Comparison of ENCODE assay signal across 8 mouse cellular contexts in genomic region chr11:102188980-102189379, GRCm38 (mm10). TPM values are rescaled to one million over a fixed set of nuclear protein-coding genes. Genes with fewer than 3 reads are reported as not detected.
DNase-seq lines count a peak whose midpoint lies in the region; ATAC-seq and TF ChIP-seq lines count a peak whose summit lies in the region.

No protein-coding gene starts in this region.

- H3K9ac ChIP-seq in liver, adult 2 months (ENCODE audit: low read depth, low read length): 0 out of 2 replicates have a peak overlapping the region, but pooled peaks have one; percentile 8
- peak overlapping the region; percentile 70 for H3K9ac ChIP-seq in embryonic facial prominence, embryonic 14.5 days (ENCODE audit: low read depth, low read length)
- peak overlapping the region; percentile 40 for H3K9ac ChIP-seq in neural tube, embryonic 15.5 days (replicated peaks)

- no peak for DNase-seq in liver, adult 2 months (ENCODE audit: extremely low read depth, low read depth, low spot score)
- DNase-seq in liver (no peak), MN1 (ENCODE audit: low spot score) (no peak)
- DNase-seq in embryonic facial prominence, embryonic 14.5 days (ENCODE audit: low spot score): no peak
- no peak for DNase-seq in limb, embryonic 10.5 days (ENCODE audit: low spot score)
- DNase-seq in left cerebral cortex, adult 11 months (ENCODE audit: low spot score): no peak
- DNase-seq in kidney, postnatal 4 days: no peak

- H3K36me3 ChIP-seq in liver, adult 2 months (ENCODE audit: control insufficient read depth, insufficient read depth, low read length): no peaks in the 10 kb centered on the region
- peaks cover 7% of the 10 kb centered on the region; the same call in 1 of the 2 replicates for H3K36me3 ChIP-seq in embryonic facial prominence, embryonic 14.5 days (ENCODE audit: control insufficient read depth, insufficient read depth, low read length)
- H3K36me3 ChIP-seq in limb, embryonic 10.5 days: peaks cover 22% of the 10 kb centered on the region
- peaks cover 14% of the 10 kb centered on the region for H3K36me3 ChIP-seq in neural tube, embryonic 15.5 days

- 67% methylated on average over 6 of the region's 6 CpGs for WGBS in liver, adult 2 months
- 68% methylated on average over 6 of the region's 6 CpGs for WGBS in embryonic facial prominence, embryonic 14.5 days
- WGBS in limb, embryonic 10.5 days: 73% methylated on average over 6 of the region's 6 CpGs
- WGBS in neural tube, embryonic 15.5 days: 69% methylated on average over 6 of the region's 6 CpGs

- H3K27me3 ChIP-seq in liver, adult 2 months (ENCODE audit: control insufficient read depth, insufficient read depth, low read length): no peaks in the 10 kb centered on the region
- H3K27me3 ChIP-seq in embryonic facial prominence, embryonic 14.5 days (replicated peaks; ENCODE audit: control insufficient read depth, insufficient read depth, low read length): no peaks in the 10 kb centered on the region
- no peaks in the 10 kb centered on the region for H3K27me3 ChIP-seq in limb, embryonic 10.5 days (ENCODE audit: low read depth, poor library complexity, severe bottlenecking)
- H3K27me3 ChIP-seq in neural tube, embryonic 15.5 days (replicated peaks): no peaks in the 10 kb centered on the region

- peak overlapping the region; percentile 40; the same call in 1 of the 2 replicates for H3K27ac ChIP-seq in liver, adult 2 months (replicated peaks; ENCODE audit: insufficient read depth, low read depth, low read length)
- peak overlapping the region; percentile 65 for H3K27ac ChIP-seq in embryonic facial prominence, embryonic 14.5 days (replicated peaks; ENCODE audit: low read depth, low read length)
- peak overlapping the region; percentile 85; the same call in 1 of the 2 replicates for H3K27ac ChIP-seq in limb, embryonic 10.5 days
- H3K27ac ChIP-seq in neural tube, embryonic 15.5 days (replicated peaks): peak overlapping the region; percentile 77

- no peaks in the 10 kb centered on the region for H3K9me3 ChIP-seq in embryonic facial prominence, embryonic 14.5 days (ENCODE audit: control insufficient read depth, low read length)
- no peaks in the 10 kb centered on the region for H3K9me3 ChIP-seq in limb, embryonic 10.5 days (replicated peaks)
- no peaks in the 10 kb centered on the region for H3K9me3 ChIP-seq in neural tube, embryonic 15.5 days (replicated peaks)

- H3K4me1 ChIP-seq in liver, adult 2 months (ENCODE audit: control insufficient read depth, insufficient read depth, low read length): peaks cover 13% of the 10 kb centered on the region
- H3K4me1 ChIP-seq in embryonic facial prominence, embryonic 14.5 days (ENCODE audit: control insufficient read depth, insufficient read depth, low read length): peaks cover 16% of the 10 kb centered on the region
- H3K4me1 ChIP-seq in limb, embryonic 10.5 days: peaks cover 31% of the 10 kb centered on the region
- peaks cover 32% of the 10 kb centered on the region for H3K4me1 ChIP-seq in neural tube, embryonic 15.5 days

- no peak for ATAC-seq in embryonic facial prominence, embryonic 14.5 days (ENCODE audit: low read depth)
- ATAC-seq in neural tube, embryonic 15.5 days (ENCODE audit: low FRiP score): no peak

- TF ChIP-seq CTCF in liver, adult 2 months (IDR thresholded peaks at IDR 0.05; ENCODE audit: low read depth, low read length): no peak

- TF ChIP-seq POLR2A in liver, adult 2 months (IDR thresholded peaks at IDR 0.05; ENCODE audit: extremely low read depth, insufficient read depth, low read length): no peak

- H3K4me2 ChIP-seq in embryonic facial prominence, embryonic 14.5 days (ENCODE audit: low read depth, low read length): peak overlapping the region; percentile 85
- peak overlapping the region; percentile 83 for H3K4me2 ChIP-seq in neural tube, embryonic 15.5 days

- no peak overlapping the region for H3K4me3 ChIP-seq in liver, adult 2 months (ENCODE audit: insufficient read depth, low read depth, low read length)
- H3K4me3 ChIP-seq in embryonic facial prominence, embryonic 14.5 days (ENCODE audit: low read depth, low read length): peak overlapping the region; percentile 61
- peak overlapping the region; percentile 70 for H3K4me3 ChIP-seq in limb, embryonic 10.5 days
- H3K4me3 ChIP-seq in neural tube, embryonic 15.5 days (replicated peaks): peak overlapping the region; percentile 57

- peaks cover 10% of the 10 kb centered on the region for H3K79me2 ChIP-seq in liver, adult 2 months (ENCODE audit: control insufficient read depth, insufficient read depth, low read length)

RNA-seq across cellular contexts. Expression of gene G6pc3, which starts 0.4 kb away (rescaled TPM):
- 2.8 and 3.6 TPM in 2 replicates for total RNA-seq in liver, adult 2 months (2014; rRNA removed)
- 17.1 and 25.9 TPM in 2 replicates for polyA plus RNA-seq in liver, adult 2 months (2012; rRNA removed)
- polyA plus RNA-seq in embryonic facial prominence, embryonic 14.5 days (2014; fragmentation: Nextera tagmentation; extraction: Ambion mirVana): 27.9 and 29.3 TPM in 2 replicates
- polyA plus RNA-seq in limb, embryonic 10.5 days (2016; fragmentation: Nextera tagmentation; extraction: Ambion mirVana): 41.4 and 41.6 TPM in 2 replicates
- 40.4 and 42.0 TPM in 2 replicates for polyA plus RNA-seq in neural tube, embryonic 15.5 days (2015; fragmentation: Nextera tagmentation; extraction: Ambion mirVana)

RNA-seq across cellular contexts. Expression of gene Lsm12, which starts 3.9 kb away (rescaled TPM):
- 11.4 and 14.1 TPM in 2 replicates for total RNA-seq in liver, adult 2 months (2014; rRNA removed)
- polyA plus RNA-seq in liver, adult 2 months (2012; rRNA removed): 24.3 and 24.5 TPM in 2 replicates
- polyA plus RNA-seq in embryonic facial prominence, embryonic 14.5 days (2014; fragmentation: Nextera tagmentation; extraction: Ambion mirVana): 92.9 and 98.4 TPM in 2 replicates
- polyA plus RNA-seq in limb, embryonic 10.5 days (2016; fragmentation: Nextera tagmentation; extraction: Ambion mirVana): 125 and 146 TPM in 2 replicates
- 111 and 121 TPM in 2 replicates for polyA plus RNA-seq in neural tube, embryonic 15.5 days (2015; fragmentation: Nextera tagmentation; extraction: Ambion mirVana)

RNA-seq across cellular contexts. Expression of gene Tmem101, which starts 32.8 kb away (rescaled TPM):
- 4.2 and 7.7 TPM in 2 replicates for total RNA-seq in liver, adult 2 months (2014; rRNA removed)
- 9.2 and 13.5 TPM in 2 replicates for polyA plus RNA-seq in liver, adult 2 months (2012; rRNA removed)
- 30.0 and 31.1 TPM in 2 replicates for polyA plus RNA-seq in embryonic facial prominence, embryonic 14.5 days (2014; fragmentation: Nextera tagmentation; extraction: Ambion mirVana)
- 34.0 and 39.6 TPM in 2 replicates for polyA plus RNA-seq in limb, embryonic 10.5 days (2016; fragmentation: Nextera tagmentation; extraction: Ambion mirVana)
- polyA plus RNA-seq in neural tube, embryonic 15.5 days (2015; fragmentation: Nextera tagmentation; extraction: Ambion mirVana): 41.2 and 41.5 TPM in 2 replicates

RNA-seq across cellular contexts. Expression of gene Hdac5, which starts 41.0 kb away (rescaled TPM):
- 15.9 and 25.0 TPM in 2 replicates for total RNA-seq in liver, adult 2 months (2014; rRNA removed)
- polyA plus RNA-seq in liver, adult 2 months (2012; rRNA removed): 38.2 and 60.5 TPM in 2 replicates
- 44.0 and 47.2 TPM in 2 replicates for polyA plus RNA-seq in embryonic facial prominence, embryonic 14.5 days (2014; fragmentation: Nextera tagmentation; extraction: Ambion mirVana)
- polyA plus RNA-seq in limb, embryonic 10.5 days (2016; fragmentation: Nextera tagmentation; extraction: Ambion mirVana): 36.4 and 50.2 TPM in 2 replicates
- polyA plus RNA-seq in neural tube, embryonic 15.5 days (2015; fragmentation: Nextera tagmentation; extraction: Ambion mirVana): 74.0 and 77.4 TPM in 2 replicates

RNA-seq across cellular contexts. Expression of gene Nags, which starts 43.7 kb away (rescaled TPM):
- total RNA-seq in liver, adult 2 months (2014; rRNA removed): 58.6 and 81.5 TPM in 2 replicates
- polyA plus RNA-seq in liver, adult 2 months (2012; rRNA removed): 135 and 155 TPM in 2 replicates
- polyA plus RNA-seq in embryonic facial prominence, embryonic 14.5 days (2014; fragmentation: Nextera tagmentation; extraction: Ambion mirVana): 0.28 and 0.49 TPM in 2 replicates
- polyA plus RNA-seq in limb, embryonic 10.5 days (2016; fragmentation: Nextera tagmentation; extraction: Ambion mirVana): 0.09 and 0.20 TPM in 2 replicates
- polyA plus RNA-seq in neural tube, embryonic 15.5 days (2015; fragmentation: Nextera tagmentation; extraction: Ambion mirVana): 0.10 TPM in 1 of 2 replicates, not detected in the other

Comparison
In these comparisons a context has a peak if more than half of its experiments do, and no peak if none do; other contexts are left out.
1. H3K9ac ChIP-seq: peak in every context shown above with its lines; median percentile 70 in embryonic facial prominence, embryonic 14.5 days; 40 in neural tube, embryonic 15.5 days; 8 in liver, adult 2 months.